Mouse (Mus musculus): Measurements from ENCODE around the gene Shroom3. TPM values are rescaled to one million over a fixed set of nuclear protein-coding genes. Genes with fewer than 3 reads are reported as not detected.
A peak's percentile ranks its signal among the peaks of the same experiment; 100 is the strongest.

Gene Shroom3
- polyA plus RNA-seq, 1 experiment from 2014 or later, result 6.2 TPM

GRCm38 (mm10) chr5:92725935-92726334 is 42.7 kb downstream of the Shroom3 start:
- ATAC-seq (ENCODE audit: low FRiP score) (peak; percentile 78), DNase-seq (ENCODE audit: low spot score, missing footprints) (peak; percentile 96)
- H3K27ac ChIP-seq (ENCODE audit: low read depth, low read length), result no peak overlapping the region
- 31% methylated on average over 6 of the region's 6 CpGs for WGBS
- H3K27me3 ChIP-seq (ENCODE audit: control insufficient read depth, insufficient read depth, low read length), result no peaks in the 10 kb centered on the region
- H3K9ac ChIP-seq (ENCODE audit: low read length), result no peak overlapping the region
- H3K4me2 ChIP-seq, result no peak overlapping the region
- H3K9me3 ChIP-seq (ENCODE audit: control insufficient read depth, low read length), result no peaks in the 10 kb centered on the region
- no peak overlapping the region for H3K4me3 ChIP-seq (ENCODE audit: low read depth, low read length)
- H3K4me1 ChIP-seq (ENCODE audit: control insufficient read depth, insufficient read depth, low read length), result no peaks in the 10 kb centered on the region
- no peaks in the 10 kb centered on the region for H3K36me3 ChIP-seq (ENCODE audit: control insufficient read depth, insufficient read depth, low read length)

GRCm38 (mm10) chr5:92728252-92728828 is 45.1 kb downstream of the Shroom3 start:
- H3K9me3 ChIP-seq (ENCODE audit: control insufficient read depth, low read length), result no peaks in the 10 kb centered on the region
- no peak overlapping the region for H3K4me3 ChIP-seq (ENCODE audit: low read depth, low read length)
- no peaks in the 10 kb centered on the region for H3K27me3 ChIP-seq (ENCODE audit: control insufficient read depth, insufficient read depth, low read length)
- no peaks in the 10 kb centered on the region for H3K4me1 ChIP-seq (ENCODE audit: control insufficient read depth, insufficient read depth, low read length)
- H3K9ac ChIP-seq (ENCODE audit: low read length), result no peak overlapping the region
- no peaks in the 10 kb centered on the region for H3K36me3 ChIP-seq (ENCODE audit: control insufficient read depth, insufficient read depth, low read length)
- ATAC-seq (ENCODE audit: low FRiP score) (peak; percentile 19; the same call in 1 of the 2 replicates), DNase-seq (ENCODE audit: low spot score, missing footprints) (peak; percentile 88)
- WGBS, result 48% methylated on average over 5 of the region's 5 CpGs
- H3K27ac ChIP-seq (ENCODE audit: low read depth, low read length), result no peak overlapping the region
- H3K4me2 ChIP-seq, result no peak overlapping the region

- no peaks in the 10 kb centered on the region for H3K4me1 ChIP-seq (ENCODE audit: control insufficient read depth, insufficient read depth, low read length)
- H3K4me3 ChIP-seq (ENCODE audit: low read depth, low read length), result no peak overlapping the region
- no peaks in the 10 kb centered on the region for H3K9me3 ChIP-seq (ENCODE audit: control insufficient read depth, low read length)
- no peak overlapping the region for H3K9ac ChIP-seq (ENCODE audit: low read length)
- H3K36me3 ChIP-seq (ENCODE audit: control insufficient read depth, insufficient read depth, low read length), result no peaks in the 10 kb centered on the region
- WGBS, result 71% methylated on average over 6 of the region's 6 CpGs
- H3K27me3 ChIP-seq (ENCODE audit: control insufficient read depth, insufficient read depth, low read length), result no peaks in the 10 kb centered on the region
- ATAC-seq (ENCODE audit: low FRiP score) (no peak), DNase-seq (ENCODE audit: low spot score, missing footprints) (no peak)
- H3K4me2 ChIP-seq, result no peak overlapping the region
- H3K27ac ChIP-seq (ENCODE audit: low read depth, low read length), result no peak overlapping the region
These were observed 46.0 kb downstream of the Shroom3 start for GRCm38 (mm10) chr5:92729221-92729620.

- no peak overlapping the region for H3K27ac ChIP-seq (ENCODE audit: low read depth, low read length)
- no peak for ATAC-seq (ENCODE audit: low FRiP score)
- 80% methylated on average over 3 of the region's 3 CpGs for WGBS
These were observed 58.6 kb downstream of the Shroom3 start for GRCm38 (mm10) chr5:92741802-92742201.

GRCm38 (mm10) chr5:92742701-92743100 is 59.5 kb downstream of the Shroom3 start:
- Histone ChIP-seq H3K9me3 (ENCODE audit: control insufficient read depth, low read length) (no peaks in the 10 kb centered on the region), H3K9ac (ENCODE audit: low read length) (no peak overlapping the region), H3K4me3 (ENCODE audit: low read depth, low read length) (no peak overlapping the region), H3K36me3 (ENCODE audit: control insufficient read depth, insufficient read depth, low read length) (no peaks in the 10 kb centered on the region), H3K4me2 (no peak overlapping the region), H3K4me1 (ENCODE audit: control insufficient read depth, insufficient read depth, low read length) (no peaks in the 10 kb centered on the region; the same call in 1 of the 2 replicates), H3K27ac (ENCODE audit: low read depth, low read length) (no peak overlapping the region), H3K27me3 (ENCODE audit: control insufficient read depth, insufficient read depth, low read length) (no peaks in the 10 kb centered on the region)
- no peak for ATAC-seq (ENCODE audit: low FRiP score)
- DNase-seq (ENCODE audit: low spot score, missing footprints), result no peak
- WGBS, result 90% methylated on average over 5 of the region's 5 CpGs

More at GRCm38 (mm10) chr5:92741802-92742201, 58.6 kb downstream of the Shroom3 start:
- Histone ChIP-seq H3K9ac (ENCODE audit: low read length) (no peak overlapping the region), H3K27me3 (ENCODE audit: control insufficient read depth, insufficient read depth, low read length) (no peaks in the 10 kb centered on the region), H3K4me2 (no peak overlapping the region), H3K36me3 (ENCODE audit: control insufficient read depth, insufficient read depth, low read length) (no peaks in the 10 kb centered on the region), H3K4me3 (ENCODE audit: low read depth, low read length) (no peak overlapping the region), H3K9me3 (ENCODE audit: control insufficient read depth, low read length) (no peaks in the 10 kb centered on the region), H3K4me1 (ENCODE audit: control insufficient read depth, insufficient read depth, low read length) (no peaks in the 10 kb centered on the region)
- DNase-seq (ENCODE audit: low spot score, missing footprints), result no peak

- H3K9ac ChIP-seq (ENCODE audit: low read length), result no peak overlapping the region
- no peak overlapping the region for H3K27ac ChIP-seq (ENCODE audit: low read depth, low read length)
- H3K27me3 ChIP-seq (ENCODE audit: control insufficient read depth, insufficient read depth, low read length), result no peaks in the 10 kb centered on the region
- H3K4me1 ChIP-seq (ENCODE audit: control insufficient read depth, insufficient read depth, low read length), result no peaks in the 10 kb centered on the region; the same call in 1 of the 2 replicates
- H3K4me2 ChIP-seq, result no peak overlapping the region
- no peaks in the 10 kb centered on the region for H3K9me3 ChIP-seq (ENCODE audit: control insufficient read depth, low read length)
- H3K4me3 ChIP-seq (ENCODE audit: low read depth, low read length), result no peak overlapping the region
- ATAC-seq (ENCODE audit: low FRiP score) (no peak), DNase-seq (ENCODE audit: low spot score, missing footprints) (no peak)
- H3K36me3 ChIP-seq (ENCODE audit: control insufficient read depth, insufficient read depth, low read length), result no peaks in the 10 kb centered on the region
- 86% methylated on average over 8 of the region's 8 CpGs for WGBS
These were observed 62.4 kb downstream of the Shroom3 start for GRCm38 (mm10) chr5:92745390-92746253.

GRCm38 (mm10) chr5:92751488-92751887 is 68.3 kb downstream of the Shroom3 start:
- Histone ChIP-seq H3K27me3 (ENCODE audit: control insufficient read depth, insufficient read depth, low read length) (no peaks in the 10 kb centered on the region), H3K9ac (ENCODE audit: low read length) (no peak overlapping the region), H3K9me3 (ENCODE audit: control insufficient read depth, low read length) (no peaks in the 10 kb centered on the region), H3K36me3 (ENCODE audit: control insufficient read depth, insufficient read depth, low read length) (no peaks in the 10 kb centered on the region), H3K4me2 (no peak overlapping the region), H3K4me1 (ENCODE audit: control insufficient read depth, insufficient read depth, low read length) (no peaks in the 10 kb centered on the region; the same call in 1 of the 2 replicates), H3K27ac (ENCODE audit: low read depth, low read length) (no peak overlapping the region), H3K4me3 (ENCODE audit: low read depth, low read length) (no peak overlapping the region)
- 93% methylated on average over 4 of the region's 4 CpGs for WGBS
- DNase-seq (ENCODE audit: low spot score, missing footprints) (no peak), ATAC-seq (ENCODE audit: low FRiP score) (no peak)

GRCm38 (mm10) chr5:92755241-92755775 is 72.1 kb downstream of the Shroom3 start:
- DNase-seq (ENCODE audit: low spot score, missing footprints), result no peak
- no peaks in the 10 kb centered on the region for H3K4me1 ChIP-seq (ENCODE audit: control insufficient read depth, insufficient read depth, low read length)
- ATAC-seq (ENCODE audit: low FRiP score), result no peak
- H3K9me3 ChIP-seq (ENCODE audit: control insufficient read depth, low read length), result no peaks in the 10 kb centered on the region
- no peaks in the 10 kb centered on the region for H3K27me3 ChIP-seq (ENCODE audit: control insufficient read depth, insufficient read depth, low read length)
- no peak overlapping the region for H3K4me3 ChIP-seq (ENCODE audit: low read depth, low read length)
- H3K4me2 ChIP-seq, result no peak overlapping the region
- no peak overlapping the region for H3K9ac ChIP-seq (ENCODE audit: low read length)
- H3K27ac ChIP-seq (ENCODE audit: low read depth, low read length), result no peak overlapping the region
- no peaks in the 10 kb centered on the region for H3K36me3 ChIP-seq (ENCODE audit: control insufficient read depth, insufficient read depth, low read length)
- WGBS, result 88% methylated on average over 7 of the region's 7 CpGs

GRCm38 (mm10) chr5:92759156-92759745 is 76.0 kb downstream of the Shroom3 start:
- WGBS, result 86% methylated on average over 6 of the region's 6 CpGs
- Histone ChIP-seq H3K4me1 (ENCODE audit: control insufficient read depth, insufficient read depth, low read length) (no peaks in the 10 kb centered on the region), H3K9me3 (ENCODE audit: control insufficient read depth, low read length) (no peaks in the 10 kb centered on the region), H3K4me3 (ENCODE audit: low read depth, low read length) (no peak overlapping the region), H3K36me3 (ENCODE audit: control insufficient read depth, insufficient read depth, low read length) (no peaks in the 10 kb centered on the region), H3K9ac (ENCODE audit: low read length) (no peak overlapping the region), H3K27me3 (ENCODE audit: control insufficient read depth, insufficient read depth, low read length) (no peaks in the 10 kb centered on the region), H3K4me2 (no peak overlapping the region), H3K27ac (ENCODE audit: low read depth, low read length) (no peak overlapping the region)
- ATAC-seq (ENCODE audit: low FRiP score), result no peak
- no peak for DNase-seq (ENCODE audit: low spot score, missing footprints)

All from midbrain, embryonic 11.5 days (tissue).